Mouse (Mus musculus): ENCODE measurements around the gene Pdcd2.
A peak's percentile ranks its signal among the peaks of the same experiment; 100 is the strongest.

Gene Pdcd2

DNA sequence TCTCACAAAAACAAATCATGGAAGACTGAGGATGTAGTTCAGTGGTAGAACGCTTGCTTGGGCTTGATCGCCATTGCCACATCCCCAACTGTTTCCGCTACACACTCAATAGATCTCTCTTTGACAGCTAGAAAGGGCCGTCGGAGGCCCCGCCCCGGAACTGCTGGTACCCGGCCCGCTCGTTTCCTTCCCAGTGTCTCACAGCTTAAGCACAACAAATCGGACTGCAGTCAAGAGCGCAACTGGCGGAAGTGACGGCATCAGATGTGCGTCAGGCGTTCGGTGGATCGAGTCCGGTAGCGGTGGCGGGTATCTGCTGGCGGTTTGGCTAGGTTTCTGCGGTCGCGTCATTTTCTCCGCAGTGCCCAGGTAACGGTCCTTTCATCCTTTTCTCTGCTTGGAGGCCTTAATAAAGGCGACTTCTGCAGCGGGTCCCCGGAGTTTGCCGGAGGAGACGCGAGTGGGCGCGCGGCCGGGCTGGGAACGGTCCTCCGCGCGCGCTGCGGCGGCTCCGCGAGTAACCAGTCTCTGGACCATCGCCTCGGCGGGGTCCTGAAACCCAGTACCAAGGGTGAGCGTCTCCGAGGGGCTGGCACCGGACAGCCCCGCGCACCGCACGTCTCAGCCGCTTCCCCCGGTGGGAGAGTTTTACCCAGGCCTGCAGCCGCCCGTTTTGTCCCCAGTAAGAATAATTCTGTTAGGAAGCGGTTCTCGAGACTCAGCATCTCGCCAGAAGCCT is 27.3 kb downstream of the Pdcd2 start, which contains the start of the genes Psmb1 and Tbp:
Psmb1 (minus strand) TSS at position 96 of the 739 bp plus-strand sequence.
Tbp (plus strand) TSS at position 233 of the 739 bp plus-strand sequence.
- DNase-seq (ENCODE audit: low spot score in 2 of 2) = peak; percentile 99

DNA sequence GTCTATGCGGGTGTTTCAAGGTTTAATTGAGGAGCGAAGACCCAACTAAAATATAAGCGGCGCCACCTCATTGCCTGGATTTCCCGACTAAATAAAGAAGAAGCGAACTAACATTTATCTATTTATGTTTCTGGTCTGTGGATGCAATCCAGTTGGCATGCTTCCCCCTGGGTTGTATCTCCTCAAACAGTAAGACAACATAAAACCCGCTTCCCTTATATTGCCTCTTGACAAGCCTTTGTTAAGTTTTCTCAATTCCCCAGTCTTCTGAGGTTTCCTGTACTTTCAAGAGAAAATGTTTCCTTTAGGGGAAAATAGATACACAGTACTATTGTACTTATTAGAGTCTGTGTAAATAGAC is 28.4 kb downstream of the Pdcd2 start:
- DNase-seq (ENCODE audit: low spot score in 2 of 2) = peak; percentile 36 to 44

DNA sequence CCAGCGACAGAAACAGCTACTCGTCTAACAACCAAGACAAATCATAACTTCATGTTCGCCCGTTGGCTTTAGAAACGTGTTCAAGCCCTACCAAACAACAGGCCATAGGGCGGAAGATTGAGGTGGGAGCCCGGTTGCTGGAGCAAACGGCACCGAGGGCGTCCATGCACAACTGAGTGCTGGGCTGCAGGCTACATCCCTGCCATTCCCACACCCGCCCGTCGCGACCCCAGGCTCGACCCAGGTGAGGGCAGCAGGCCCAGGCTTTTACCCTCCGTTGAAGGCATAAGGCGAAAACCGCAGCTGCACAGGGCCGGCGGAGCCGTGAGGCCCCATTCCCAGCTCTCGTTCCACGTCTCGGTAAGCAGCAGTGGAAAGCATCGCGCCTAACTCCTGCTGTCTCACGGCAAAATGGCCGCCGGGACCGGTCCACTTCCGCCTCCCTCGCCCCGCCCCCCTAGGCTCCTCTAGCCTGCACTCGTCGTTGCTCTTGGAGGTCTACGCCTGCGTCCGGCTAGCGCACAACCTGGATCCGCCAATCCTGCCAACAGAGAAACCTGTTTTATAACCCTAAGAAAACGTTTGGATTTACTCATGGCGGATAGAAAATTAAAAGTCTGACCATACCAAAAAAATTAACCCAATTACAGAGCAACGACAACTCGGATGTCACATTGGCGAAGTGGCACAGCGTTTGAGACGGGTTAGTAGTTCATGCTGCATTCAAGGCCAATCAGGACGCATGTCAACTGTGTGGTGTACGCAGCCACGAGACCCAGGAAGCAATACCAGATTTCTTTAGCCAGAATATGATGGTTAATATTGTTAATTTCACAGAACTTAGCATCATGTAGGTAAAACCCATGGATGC is 29.0 kb downstream of the Pdcd2 start:
- DNase-seq (ENCODE audit: low spot score in 2 of 2) = peak; percentile 97

DNA sequence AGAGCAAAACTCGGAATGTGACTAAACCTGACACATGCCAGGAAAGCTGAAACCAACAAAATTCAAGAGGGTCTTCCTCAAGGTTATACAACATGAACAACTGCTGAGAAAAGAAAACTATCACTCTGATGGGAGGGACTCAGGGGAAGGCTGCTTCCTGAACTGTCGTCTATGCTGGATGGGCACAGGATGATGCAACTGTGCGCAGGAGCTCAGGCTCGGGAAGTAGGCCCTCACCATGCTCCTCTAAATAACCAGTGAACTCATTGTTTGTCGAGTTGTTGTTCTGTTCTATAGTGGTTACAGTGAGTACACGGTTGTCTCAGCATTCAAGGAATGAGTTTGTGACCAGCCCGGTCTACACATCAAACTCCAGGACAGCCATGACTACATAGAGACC is 36.6 kb downstream of the Pdcd2 start:
- DNase-seq (ENCODE audit: low spot score in 2 of 2) = no peak

DNA sequence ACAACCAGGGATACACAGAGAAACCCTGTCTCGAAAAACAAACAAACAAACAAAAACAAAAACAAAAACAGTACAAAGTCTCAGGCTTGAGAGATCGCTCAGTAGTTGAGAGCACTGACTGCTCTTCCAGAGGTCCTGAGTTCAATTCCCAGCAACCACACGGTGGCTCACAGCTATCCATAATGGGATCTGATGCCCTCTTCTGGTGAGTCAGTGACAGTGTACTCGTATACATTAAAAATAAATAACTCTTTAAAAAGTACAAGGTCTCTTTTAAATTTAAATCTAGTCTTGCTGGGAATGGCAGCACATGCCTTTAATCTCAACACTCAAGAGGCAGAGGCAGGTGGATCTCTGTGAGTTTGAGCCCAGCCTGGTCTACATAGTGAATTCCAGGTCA is 54.4 kb downstream of the Pdcd2 start:
- no peak for DNase-seq (ENCODE audit: low spot score in 2 of 2)

Measured in right cerebral cortex, postnatal 10 days (tissue).